Mouse (Mus musculus): ENCODE measurements around the gene Anxa11. TPM values are rescaled to one million over a fixed set of nuclear protein-coding genes. Genes with fewer than 3 reads are reported as not detected.
"Not testable (repeated sequence)": the region's sequence is repeated elsewhere in the genome, so short reads cannot be mapped to it uniquely, and the experiment has no call there.

Anxa11 gene
- total and polyA plus RNA-seq, 2 experiments from 2014 or later: 4.2 to 4.5 TPM

- H3K4me1 ChIP-seq (ENCODE audit: insufficient read depth, low read length): no peaks in the 10 kb centered on the region
- peak; percentile 69; the same call in 1 of the 2 replicates for ATAC-seq
- no peak for TF ChIP-seq CTCF (IDR thresholded peaks at IDR 0.05; ENCODE audit: low read depth)
- no peak overlapping the region for H3K4me3 ChIP-seq (ENCODE audit: low read length)
- WGBS: 46% methylated on average over 8 of the region's 8 CpGs
- no peaks in the 10 kb centered on the region for H3K27me3 ChIP-seq (ENCODE audit: insufficient read depth, low read length)
- DNase-seq (ENCODE audit: low spot score): peak; percentile 71
- H3K36me3 ChIP-seq (ENCODE audit: insufficient read depth, low read length): no peaks in the 10 kb centered on the region
- peak overlapping the region; percentile 33 for H3K27ac ChIP-seq
- no peak overlapping the region for H3K9ac ChIP-seq (replicated peaks; ENCODE audit: low read length)
- no peaks in the 10 kb centered on the region for H3K9me3 ChIP-seq (ENCODE audit: low read length)
- H3K4me2 ChIP-seq (ENCODE audit: low read depth, low read length): no peak overlapping the region
Measured at GRCm38 (mm10) chr14:25872461-25873415, 30.8 kb downstream of the Anxa11 start.

GRCm38 (mm10) chr14:25876640-25877039 lies 34.7 kb downstream of the Anxa11 start:
- not testable (repeated sequence) for H3K9ac ChIP-seq (replicated peaks; ENCODE audit: low read length); H3K4me2 ChIP-seq (ENCODE audit: low read depth, low read length); H3K4me3 ChIP-seq (ENCODE audit: low read length); H3K9me3 ChIP-seq (ENCODE audit: low read length); H3K27me3 ChIP-seq (ENCODE audit: insufficient read depth, low read length); H3K4me1 ChIP-seq (ENCODE audit: insufficient read depth, low read length); ATAC-seq; H3K36me3 ChIP-seq (ENCODE audit: insufficient read depth, low read length); H3K27ac ChIP-seq; DNase-seq (ENCODE audit: low spot score)
- WGBS: no CpG with 5 or more reads among the region's 7 CpGs

- H3K36me3 ChIP-seq (ENCODE audit: insufficient read depth, low read length); DNase-seq (ENCODE audit: low spot score); ATAC-seq; H3K4me2 ChIP-seq (ENCODE audit: low read depth, low read length); H3K27me3 ChIP-seq (ENCODE audit: insufficient read depth, low read length); H3K27ac ChIP-seq; H3K4me1 ChIP-seq (ENCODE audit: insufficient read depth, low read length); H3K9me3 ChIP-seq (ENCODE audit: low read length); H3K9ac ChIP-seq (replicated peaks; ENCODE audit: low read length); H3K4me3 ChIP-seq (ENCODE audit: low read length): not testable (repeated sequence)
- WGBS: no CpG with 5 or more reads among the region's 9 CpGs
Measured at GRCm38 (mm10) chr14:25881769-25882168, 39.8 kb downstream of the Anxa11 start.

- not testable (repeated sequence) for H3K9ac ChIP-seq (replicated peaks; ENCODE audit: low read length); H3K27ac ChIP-seq; H3K36me3 ChIP-seq (ENCODE audit: insufficient read depth, low read length); H3K4me2 ChIP-seq (ENCODE audit: low read depth, low read length); H3K27me3 ChIP-seq (ENCODE audit: insufficient read depth, low read length); DNase-seq (ENCODE audit: low spot score); H3K9me3 ChIP-seq (ENCODE audit: low read length); ATAC-seq; H3K4me1 ChIP-seq (ENCODE audit: insufficient read depth, low read length); H3K4me3 ChIP-seq (ENCODE audit: low read length)
- WGBS: no CpG with 5 or more reads among the region's 12 CpGs
Measured at GRCm38 (mm10) chr14:25885886-25886285, 43.9 kb downstream of the Anxa11 start.

- no CpG with 5 or more reads among the region's 3 CpGs for WGBS
- DNase-seq (ENCODE audit: low spot score); H3K4me3 ChIP-seq (ENCODE audit: low read length); ATAC-seq; H3K36me3 ChIP-seq (ENCODE audit: insufficient read depth, low read length); H3K9me3 ChIP-seq (ENCODE audit: low read length); H3K27me3 ChIP-seq (ENCODE audit: insufficient read depth, low read length); H3K27ac ChIP-seq; H3K4me2 ChIP-seq (ENCODE audit: low read depth, low read length); H3K9ac ChIP-seq (replicated peaks; ENCODE audit: low read length); H3K4me1 ChIP-seq (ENCODE audit: insufficient read depth, low read length): not testable (repeated sequence)
Measured at GRCm38 (mm10) chr14:25894566-25894965, 52.6 kb downstream of the Anxa11 start.

GRCm38 (mm10) chr14:25895686-25896085 lies 53.7 kb downstream of the Anxa11 start:
- H3K4me2 ChIP-seq (ENCODE audit: low read depth, low read length); DNase-seq (ENCODE audit: low spot score); H3K9ac ChIP-seq (replicated peaks; ENCODE audit: low read length); H3K9me3 ChIP-seq (ENCODE audit: low read length); H3K4me3 ChIP-seq (ENCODE audit: low read length); H3K27me3 ChIP-seq (ENCODE audit: insufficient read depth, low read length); H3K36me3 ChIP-seq (ENCODE audit: insufficient read depth, low read length); ATAC-seq; H3K4me1 ChIP-seq (ENCODE audit: insufficient read depth, low read length); H3K27ac ChIP-seq: not testable (repeated sequence)
- no CpG with 5 or more reads among the region's 7 CpGs for WGBS

GRCm38 (mm10) chr14:25903000-25903399 lies 61.0 kb downstream of the Anxa11 start, which contains the start of gene Plac9a:
Plac9a (minus strand) TSS chr14:25903100.
- DNase-seq (ENCODE audit: low spot score); H3K9me3 ChIP-seq (ENCODE audit: low read length); H3K9ac ChIP-seq (replicated peaks; ENCODE audit: low read length); H3K4me3 ChIP-seq (ENCODE audit: low read length); H3K27ac ChIP-seq; H3K27me3 ChIP-seq (ENCODE audit: insufficient read depth, low read length); H3K4me1 ChIP-seq (ENCODE audit: insufficient read depth, low read length); H3K4me2 ChIP-seq (ENCODE audit: low read depth, low read length); H3K36me3 ChIP-seq (ENCODE audit: insufficient read depth, low read length); ATAC-seq: not testable (repeated sequence)
- WGBS: no CpG with 5 or more reads among the region's 10 CpGs

GRCm38 (mm10) chr14:25905243-25905642 lies 63.3 kb downstream of the Anxa11 start:
- not testable (repeated sequence) for H3K27me3 ChIP-seq (ENCODE audit: insufficient read depth, low read length); H3K27ac ChIP-seq; H3K9me3 ChIP-seq (ENCODE audit: low read length); H3K4me1 ChIP-seq (ENCODE audit: insufficient read depth, low read length); H3K9ac ChIP-seq (replicated peaks; ENCODE audit: low read length); H3K36me3 ChIP-seq (ENCODE audit: insufficient read depth, low read length); DNase-seq (ENCODE audit: low spot score); H3K4me2 ChIP-seq (ENCODE audit: low read depth, low read length); H3K4me3 ChIP-seq (ENCODE audit: low read length)
- 27% methylated on average over 1 of the region's 5 CpGs for WGBS
- ATAC-seq: peak; percentile 29; the same call in 1 of the 2 replicates

- not testable (repeated sequence) for H3K4me3 ChIP-seq (ENCODE audit: low read length); DNase-seq (ENCODE audit: low spot score); H3K9me3 ChIP-seq (ENCODE audit: low read length); ATAC-seq; H3K36me3 ChIP-seq (ENCODE audit: insufficient read depth, low read length); H3K4me1 ChIP-seq (ENCODE audit: insufficient read depth, low read length); H3K27me3 ChIP-seq (ENCODE audit: insufficient read depth, low read length); H3K9ac ChIP-seq (replicated peaks; ENCODE audit: low read length); H3K4me2 ChIP-seq (ENCODE audit: low read depth, low read length); H3K27ac ChIP-seq
- WGBS: no CpG with 5 or more reads among the region's 9 CpGs
Measured at GRCm38 (mm10) chr14:25907272-25907671, 65.3 kb downstream of the Anxa11 start.

- not testable (repeated sequence) for ATAC-seq, H3K27ac ChIP-seq
- no CpG with 5 or more reads among the region's 8 CpGs for WGBS
Measured at GRCm38 (mm10) chr14:25908976-25909375, 67.0 kb downstream of the Anxa11 start.

More at GRCm38 (mm10) chr14:25908976-25909375, 67.0 kb downstream of the Anxa11 start:
- DNase-seq (ENCODE audit: low spot score); H3K9me3 ChIP-seq (ENCODE audit: low read length); H3K4me3 ChIP-seq (ENCODE audit: low read length); H3K9ac ChIP-seq (replicated peaks; ENCODE audit: low read length); H3K36me3 ChIP-seq (ENCODE audit: insufficient read depth, low read length); H3K4me1 ChIP-seq (ENCODE audit: insufficient read depth, low read length); H3K27me3 ChIP-seq (ENCODE audit: insufficient read depth, low read length); H3K4me2 ChIP-seq (ENCODE audit: low read depth, low read length): not testable (repeated sequence)

Measured in hindbrain, postnatal 0 days (tissue).